Mouse (Mus musculus) hindbrain, embryonic 13.5 days (tissue): Measurements from ENCODE around the gene Armc9. TPM values are rescaled to one million over a fixed set of nuclear protein-coding genes. Genes with fewer than 3 reads are reported as not detected.

Experiments
- ATAC-seq: fragments of 200-750 bp; cut with Nextera tagmentation; 2 replicates; pipeline ENCODE4 v1.8.0; 2017; ENCODE audit warnings: moderate TSS enrichment; ENCODE audit not compliant: low FRiP score
- H3K27ac ChIP-seq: fragments of 300-500 bp; sonication (generic); 2 replicates; pipeline ENCODE4 v1.5.1; 2015; ENCODE audit warnings: inconsistent platforms, mild to moderate bottlenecking, moderate library complexity
- H3K27me3 ChIP-seq: fragments of 300-500 bp; sonication (generic); 2 replicates; pipeline ENCODE4 v1.6.1; 2015; ENCODE audit warnings: mild to moderate bottlenecking, inconsistent platforms
- H3K36me3 ChIP-seq: fragments of 300-500 bp; sonication (generic); 2 replicates; pipeline ENCODE4 v1.6.1; 2015; ENCODE audit warnings: mild to moderate bottlenecking, inconsistent platforms
- H3K4me1 ChIP-seq: fragments of 300-500 bp; sonication (generic); replicated peaks from 2 replicates; pipeline ENCODE4 v1.6.1; 2015; ENCODE audit warnings: inconsistent platforms
- H3K4me2 ChIP-seq: fragments of 300-500 bp; sonication (generic); 2 replicates; pipeline ENCODE4 v1.6.1; 2015; ENCODE audit warnings: inconsistent platforms, mild to moderate bottlenecking, moderate library complexity
- H3K4me3 ChIP-seq: fragments of 300-500 bp; sonication (generic); 2 replicates; pipeline ENCODE4 v1.5.1; 2015; ENCODE audit warnings: mild to moderate bottlenecking, inconsistent platforms
- H3K9ac ChIP-seq: fragments of 300-500 bp; sonication (generic); 2 replicates; pipeline ENCODE4 v1.6.1; 2015; ENCODE audit warnings: mild to moderate bottlenecking, inconsistent platforms
- H3K9me3 ChIP-seq: fragments of 300-500 bp; sonication (generic); 2 replicates; pipeline ENCODE4 v1.6.1; 2016; ENCODE audit warnings: inconsistent platforms
- WGBS: fragments of 180-500 bp; shearing (Covaris S2); methylation state at CpG from one replicate; pipeline ENCODE4 v1.1.7; 2015; 5-methylcytosine and 5-hydroxymethylcytosine counted together
- polyA plus RNA-seq: library from polyadenylated mRNA; unstranded; fragments of >200 nt; fragmentation: Nextera tagmentation; extraction: Ambion mirVana; gene quantifications from 2 replicates; pipeline ENCODE4 v1.2.1, GENCODE M21; 2015

Armc9 gene
- polyA plus RNA-seq, 1 experiment from 2014 or later = 31.9 TPM

- peaks cover 14% of the 10 kb centered on the region for H3K4me1 ChIP-seq
- no peaks in the 10 kb centered on the region for H3K36me3 ChIP-seq
Measured at GRCm38 (mm10) chr1:86311467-86312005, 157.0 kb downstream of the Armc9 start.

DNA sequence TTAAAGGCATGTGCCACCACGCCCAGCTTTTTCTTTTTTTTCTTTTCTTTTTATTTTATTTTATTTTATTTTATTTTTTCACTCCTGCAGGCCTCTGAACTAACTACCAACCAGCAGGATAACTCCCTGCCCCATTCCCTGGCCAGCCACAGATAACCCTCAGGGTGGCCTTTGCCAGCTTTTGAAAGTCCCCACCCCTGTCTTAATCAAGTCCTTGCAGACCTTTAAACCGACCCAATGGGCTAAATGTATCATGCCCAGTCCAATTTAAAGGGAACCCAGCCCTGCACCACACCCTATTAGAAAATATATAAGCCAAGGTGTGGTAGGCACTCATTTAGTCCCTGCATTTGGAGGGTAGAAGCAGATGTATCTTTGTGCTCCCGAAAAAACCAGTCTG, 157.7 kb downstream of the Armc9 start:
- no peaks in the 10 kb centered on the region for H3K36me3 ChIP-seq
- H3K4me2 ChIP-seq = no peak overlapping the region
- peaks cover 14% of the 10 kb centered on the region for H3K4me1 ChIP-seq
- H3K27ac ChIP-seq = no peak overlapping the region
- H3K27me3 ChIP-seq = peaks cover 21% of the 10 kb centered on the region; the same call in 1 of the 2 replicates
- no peak overlapping the region for H3K4me3 ChIP-seq
- no peak for ATAC-seq
- H3K9me3 ChIP-seq = no peaks in the 10 kb centered on the region
- H3K9ac ChIP-seq = no peak overlapping the region
- WGBS = 75% methylated on average over 3 of the region's 3 CpGs

More at GRCm38 (mm10) chr1:86311467-86312005, 157.0 kb downstream of the Armc9 start:
- H3K4me2 ChIP-seq = no peak overlapping the region
- no peak overlapping the region for H3K4me3 ChIP-seq
- no peaks in the 10 kb centered on the region for H3K9me3 ChIP-seq
- ATAC-seq = no peak
- H3K27ac ChIP-seq = no peak overlapping the region
- 23% methylated on average over 10 of the region's 10 CpGs for WGBS
- H3K9ac ChIP-seq = no peak overlapping the region
- H3K27me3 ChIP-seq = peaks cover 23% of the 10 kb centered on the region; the same call in 1 of the 2 replicates

- Histone ChIP-seq H3K9me3 (no peaks in the 10 kb centered on the region), H3K9ac (no peak overlapping the region), H3K27ac (no peak overlapping the region), H3K4me1 (peaks cover 14% of the 10 kb centered on the region), H3K4me2 (no peak overlapping the region), H3K4me3 (no peak overlapping the region), H3K27me3 (peaks cover 18% of the 10 kb centered on the region; the same call in 1 of the 2 replicates), H3K36me3 (no peaks in the 10 kb centered on the region)
- WGBS = 41% methylated on average over 16 of the region's 16 CpGs
- no peak for ATAC-seq
Measured at GRCm38 (mm10) chr1:86313096-86313771, 158.7 kb downstream of the Armc9 start.

DNA sequence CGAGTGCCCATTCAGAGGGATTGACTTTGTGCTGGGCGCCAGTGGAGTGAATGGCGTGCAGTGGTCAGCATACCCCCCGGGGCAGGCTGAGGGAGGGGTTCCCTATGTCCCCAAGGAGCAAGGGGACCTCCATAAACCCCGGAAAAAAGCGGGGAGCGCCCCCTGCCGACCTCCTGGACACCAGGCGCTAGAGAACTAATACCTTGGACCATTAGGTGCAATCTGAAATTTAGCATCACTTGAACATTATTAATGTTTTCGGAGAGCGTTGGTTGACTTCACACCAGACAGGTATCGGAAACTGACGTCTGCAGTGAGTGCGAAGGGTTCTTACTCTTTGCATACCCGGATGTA, 159.2 kb downstream of the Armc9 start:
- no peak overlapping the region for H3K4me3 ChIP-seq
- peaks cover 14% of the 10 kb centered on the region for H3K4me1 ChIP-seq
- WGBS = 30% methylated on average over 15 of the region's 15 CpGs
- H3K36me3 ChIP-seq = no peaks in the 10 kb centered on the region
- no peaks in the 10 kb centered on the region for H3K9me3 ChIP-seq
- H3K27ac ChIP-seq = no peak overlapping the region
- peaks cover 18% of the 10 kb centered on the region; the same call in 1 of the 2 replicates for H3K27me3 ChIP-seq
- H3K9ac ChIP-seq = no peak overlapping the region
- H3K4me2 ChIP-seq = no peak overlapping the region
- ATAC-seq = no peak

- Histone ChIP-seq H3K9me3 (no peaks in the 10 kb centered on the region), H3K9ac (no peak overlapping the region), H3K27ac (no peak overlapping the region), H3K4me1 (no peaks in the 10 kb centered on the region), H3K4me3 (no peak overlapping the region), H3K36me3 (no peaks in the 10 kb centered on the region), H3K4me2 (no peak overlapping the region), H3K27me3 (no peaks in the 10 kb centered on the region)
- 91% methylated on average over 8 of the region's 8 CpGs for WGBS
- ATAC-seq = no peak
Measured at GRCm38 (mm10) chr1:86320822-86321413, 166.3 kb downstream of the Armc9 start.

Other genes starting within 250 kb of the Armc9 start
- 3.5 and 3.6 TPM in 2 replicates for gene 4933407L21Rik, start 226.3 kb upstream of the Armc9 start, polyA plus RNA-seq
- 0.04 and 0.17 TPM in 2 replicates for gene Gpr55, start 193.8 kb upstream of the Armc9 start, polyA plus RNA-seq
- gene Spata3, start 138.0 kb upstream of the Armc9 start, polyA plus RNA-seq = 0.23 and 0.35 TPM in 2 replicates
- 2.0 and 3.9 TPM in 2 replicates for gene 2810459M11Rik, start 108.9 kb upstream of the Armc9 start, polyA plus RNA-seq
- 184 and 194 TPM in 2 replicates for gene Psmd1, start 90.4 kb upstream of the Armc9 start, polyA plus RNA-seq
- 0.32 and 0.44 TPM in 2 replicates for gene Htr2b, start 42.8 kb upstream of the Armc9 start, polyA plus RNA-seq
- gene Gm21972, start 21.1 kb upstream of the Armc9 start, polyA plus RNA-seq = 0.48 and 0.60 TPM in 2 replicates
- 3.7 and 5.0 TPM in 2 replicates for gene B3gnt7, start 148.1 kb downstream of the Armc9 start, polyA plus RNA-seq
- gene Ncl, start 204.6 kb downstream of the Armc9 start, polyA plus RNA-seq = 219 and 230 TPM in 2 replicates